Mouse (Mus musculus) gastrocnemius, adult 18-20 months (tissue): Measurements from ENCODE around the gene G430095P16Rik. TPM values are rescaled to one million over a fixed set of nuclear protein-coding genes. Genes with fewer than 3 reads are reported as not detected.

Experiments
- DNase-seq: peaks from one replicate; pipeline ENCODE4 v3.0.0; 2021; ENCODE audit warnings: low spot score
- total RNA-seq, 2 experiments: library from RNA; stranded (reverse); gene quantifications; 2 replicates each; pipeline ENCODE4 v1.2.3; 2021

The G430095P16Rik gene
- total RNA-seq, 2 experiments from 2014 or later, result 0.34 to 0.45 TPM

GRCm38 (mm10) chr8:84740895-84741843, 18.4 kb downstream of the G430095P16Rik start:
- no peak for DNase-seq

GRCm38 (mm10) chr8:84742171-84743053, 19.6 kb downstream of the G430095P16Rik start:
- DNase-seq, result peak; percentile 80

GRCm38 (mm10) chr8:84743054-84743415, 20.2 kb downstream of the G430095P16Rik start:
- DNase-seq, result peak; percentile 71

GRCm38 (mm10) chr8:84743517-84744420, 21.0 kb downstream of the G430095P16Rik start:
- peak; percentile 64 for DNase-seq

GRCm38 (mm10) chr8:84745032-84745925, 22.5 kb downstream of the G430095P16Rik start:
- peak; percentile 54 for DNase-seq

- no peak for DNase-seq
These were observed 26.7 kb downstream of the G430095P16Rik start for GRCm38 (mm10) chr8:84749519-84749918.

- no peak for DNase-seq
These were observed 30.2 kb downstream of the G430095P16Rik start for GRCm38 (mm10) chr8:84752734-84753582.

GRCm38 (mm10) chr8:84757501-84757900, 34.7 kb downstream of the G430095P16Rik start:
- no peak for DNase-seq

- DNase-seq, result no peak
These were observed 35.5 kb downstream of the G430095P16Rik start for GRCm38 (mm10) chr8:84758308-84758707.

GRCm38 (mm10) chr8:84759126-84759525, 36.3 kb downstream of the G430095P16Rik start:
- DNase-seq, result no peak

GRCm38 (mm10) chr8:84759718-84760117, 36.9 kb downstream of the G430095P16Rik start:
- DNase-seq, result no peak

- DNase-seq, result no peak
These were observed 37.6 kb downstream of the G430095P16Rik start for GRCm38 (mm10) chr8:84760405-84760805.

GRCm38 (mm10) chr8:84760901-84761300, 38.1 kb downstream of the G430095P16Rik start:
- no peak for DNase-seq

- no peak for DNase-seq
These were observed 41.3 kb downstream of the G430095P16Rik start for GRCm38 (mm10) chr8:84764100-84764499.

GRCm38 (mm10) chr8:84764870-84765495, 42.2 kb downstream of the G430095P16Rik start:
- DNase-seq, result no peak

GRCm38 (mm10) chr8:84765629-84766028, 42.8 kb downstream of the G430095P16Rik start:
- no peak for DNase-seq

GRCm38 (mm10) chr8:84766422-84766821, 43.6 kb downstream of the G430095P16Rik start:
- no peak for DNase-seq

GRCm38 (mm10) chr8:84767221-84767620, 44.4 kb downstream of the G430095P16Rik start:
- DNase-seq, result no peak
